Mouse (Mus musculus): ENCODE data around the gene Il12rb1. TPM values are rescaled to one million over a fixed set of nuclear protein-coding genes. Genes with fewer than 3 reads are reported as not detected.
A peak's percentile ranks its signal among the peaks of the same experiment; 100 is the strongest.

Il12rb1 gene
- polyA plus RNA-seq (2016; fragmentation: Nextera tagmentation; extraction: Ambion mirVana) = 0.12 TPM in 1 of 2 replicates, not detected in the other

DNA sequence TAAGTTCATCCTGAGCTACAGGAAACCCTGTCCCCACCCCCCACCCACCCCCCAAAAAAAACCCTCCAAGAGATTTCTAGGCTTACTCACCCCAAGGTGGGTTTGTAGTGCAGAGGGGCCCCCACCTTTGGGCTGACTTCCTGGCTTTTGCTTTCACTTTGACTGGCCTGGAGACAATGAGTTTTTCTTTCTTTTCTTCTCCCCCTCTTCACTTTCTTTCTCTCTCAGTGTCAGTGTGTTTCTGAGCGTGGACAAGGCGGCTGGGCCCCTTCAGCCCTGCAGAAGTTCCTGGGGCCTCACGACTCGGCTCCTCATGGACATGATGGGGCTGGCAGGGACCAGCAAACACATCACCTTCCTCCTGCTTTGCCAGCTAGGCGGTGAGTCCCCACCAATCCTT lies at the start of gene Il12rb1:
Gene Il12rb1, plus strand, starts transcription at position 211 of the 400 bp plus-strand sequence.
- Histone ChIP-seq H3K36me3 (replicated peaks) (no peaks in the 10 kb centered on the region), H3K27me3 (ENCODE audit: poor library complexity, severe bottlenecking) (peaks cover 68% of the 10 kb centered on the region), H3K9me3 (no peaks in the 10 kb centered on the region), H3K4me1 (peaks cover 45% of the 10 kb centered on the region), H3K4me3 (no peak within 1 kb of the TSS), H3K27ac (no peak within 1 kb of the TSS)
- DNase-seq (ENCODE audit: extremely low spot score, low spot score) = no peak
- WGBS = 74% methylated on average over 5 of the region's 5 CpGs

GRCm38 (mm10) chr8:70758616-70759561 lies 49.4 kb upstream of the Il12rb1 start:
- H3K27me3 ChIP-seq (ENCODE audit: poor library complexity, severe bottlenecking) = peaks cover 19% of the 10 kb centered on the region
- no peak for DNase-seq (ENCODE audit: extremely low spot score, low spot score)
- H3K9me3 ChIP-seq = no peaks in the 10 kb centered on the region
- H3K36me3 ChIP-seq (replicated peaks) = peaks cover 26% of the 10 kb centered on the region
- H3K27ac ChIP-seq = no peak overlapping the region; the same call in 1 of the 2 replicates
- H3K4me3 ChIP-seq = peak overlapping the region; percentile 81; the same call in 1 of the 2 replicates
- WGBS = 80% methylated on average over 19 of the region's 19 CpGs
- H3K4me1 ChIP-seq = peaks cover 61% of the 10 kb centered on the region

GRCm38 (mm10) chr8:70760350-70760749 lies 47.9 kb upstream of the Il12rb1 start:
- peak overlapping the region; percentile 81 for H3K4me3 ChIP-seq

DNA sequence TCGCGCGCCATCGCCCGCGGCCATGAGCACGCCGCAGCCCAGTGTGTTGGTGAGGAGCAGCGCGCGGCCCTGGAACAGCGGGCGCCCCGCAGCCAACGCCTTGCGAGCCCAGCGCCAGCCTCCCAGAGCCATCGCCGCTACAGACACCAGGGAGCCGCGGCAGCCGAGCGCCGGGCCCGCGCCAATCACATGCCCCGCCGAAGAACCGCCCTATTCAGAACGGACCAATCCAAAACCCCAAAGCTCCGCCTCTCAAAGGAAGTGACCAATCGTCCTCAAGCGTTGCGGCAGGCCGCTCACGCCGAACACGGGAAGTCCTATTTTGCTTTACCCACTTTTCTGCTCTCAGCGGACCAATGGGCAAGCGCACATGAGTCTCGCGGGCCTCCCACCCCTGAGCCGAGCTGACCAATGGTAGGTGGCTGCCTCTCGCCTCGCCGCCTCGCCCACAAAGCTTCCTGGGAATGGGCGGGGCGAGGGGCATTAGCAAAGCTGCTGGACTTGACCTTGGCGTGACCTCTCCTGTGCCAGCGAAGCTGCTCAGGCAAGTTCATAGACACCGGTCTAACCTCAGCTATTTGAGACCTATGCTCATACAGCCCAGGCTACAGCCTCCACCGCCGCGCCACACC lies 47.4 kb upstream of the Il12rb1 start, which contains the start of gene Mpv17l2:
Gene Mpv17l2, minus strand, starts transcription at position 172 of the 632 bp plus-strand sequence.
- WGBS = under 1% methylated on average over 55 of the region's 55 CpGs
- H3K4me1 ChIP-seq = peaks cover 58% of the 10 kb centered on the region
- H3K27ac ChIP-seq = peak within 1 kb of the TSS; percentile 85
- H3K9me3 ChIP-seq = no peaks in the 10 kb centered on the region
- peak within 1 kb of the TSS; percentile 81 for H3K4me3 ChIP-seq
- H3K36me3 ChIP-seq (replicated peaks) = peaks cover 32% of the 10 kb centered on the region
- peaks cover 19% of the 10 kb centered on the region for H3K27me3 ChIP-seq (ENCODE audit: poor library complexity, severe bottlenecking)
- DNase-seq (ENCODE audit: extremely low spot score, low spot score) = peak; percentile 98

More at GRCm38 (mm10) chr8:70760350-70760749, 47.9 kb upstream of the Il12rb1 start:
- under 1% methylated on average over 22 of the region's 22 CpGs for WGBS
- H3K4me1 ChIP-seq = peaks cover 58% of the 10 kb centered on the region
- DNase-seq (ENCODE audit: extremely low spot score, low spot score) = no peak
- peaks cover 23% of the 10 kb centered on the region for H3K27me3 ChIP-seq (ENCODE audit: poor library complexity, severe bottlenecking)
- H3K36me3 ChIP-seq (replicated peaks) = peaks cover 32% of the 10 kb centered on the region
- H3K9me3 ChIP-seq = no peaks in the 10 kb centered on the region
- peak overlapping the region; percentile 85 for H3K27ac ChIP-seq

DNA sequence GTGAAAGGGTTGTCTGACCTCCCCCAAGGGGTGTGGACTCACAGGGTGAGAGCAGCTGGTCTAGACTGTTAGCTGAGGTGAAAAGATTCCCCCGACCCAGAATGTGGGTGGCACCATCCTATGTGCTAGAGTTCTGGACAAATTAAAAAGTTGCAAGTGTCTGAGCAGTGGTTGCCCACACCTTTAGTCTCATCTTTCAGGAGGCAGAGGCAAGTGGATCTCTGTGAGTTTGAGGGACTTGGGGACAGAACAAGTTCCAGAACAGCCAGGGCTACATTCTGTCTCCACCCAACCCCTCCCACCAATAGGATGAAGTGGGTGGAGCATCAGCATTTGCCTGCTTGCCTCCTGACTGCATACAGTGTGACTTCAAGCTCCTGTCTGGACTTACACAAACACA lies 46.1 kb upstream of the Il12rb1 start:
- H3K27me3 ChIP-seq (ENCODE audit: poor library complexity, severe bottlenecking) = peaks cover 13% of the 10 kb centered on the region; the same call in 1 of the 2 replicates
- peaks cover 20% of the 10 kb centered on the region for H3K36me3 ChIP-seq (replicated peaks)
- WGBS = 80% methylated on average over 1 of the region's 1 CpGs
- H3K4me1 ChIP-seq = peaks cover 66% of the 10 kb centered on the region
- no peak overlapping the region for H3K4me3 ChIP-seq
- no peaks in the 10 kb centered on the region for H3K9me3 ChIP-seq
- no peak for DNase-seq (ENCODE audit: extremely low spot score, low spot score)
- H3K27ac ChIP-seq = no peak overlapping the region

- H3K27me3 ChIP-seq (ENCODE audit: poor library complexity, severe bottlenecking) = peaks cover 19% of the 10 kb centered on the region
- WGBS = 5% methylated on average over 3 of the region's 3 CpGs
- no peak overlapping the region for H3K27ac ChIP-seq
- peaks cover 16% of the 10 kb centered on the region for H3K36me3 ChIP-seq (replicated peaks)
- H3K4me3 ChIP-seq = no peak overlapping the region
- DNase-seq (ENCODE audit: extremely low spot score, low spot score) = peak; percentile 66
- peaks cover 69% of the 10 kb centered on the region for H3K4me1 ChIP-seq
- no peaks in the 10 kb centered on the region for H3K9me3 ChIP-seq
Measured at GRCm38 (mm10) chr8:70763354-70763753, 44.9 kb upstream of the Il12rb1 start.

GRCm38 (mm10) chr8:70764026-70764425 lies 44.2 kb upstream of the Il12rb1 start:
- H3K4me1 ChIP-seq = peaks cover 70% of the 10 kb centered on the region
- H3K4me3 ChIP-seq = no peak overlapping the region
- H3K9me3 ChIP-seq = no peaks in the 10 kb centered on the region
- peaks cover 22% of the 10 kb centered on the region for H3K27me3 ChIP-seq (ENCODE audit: poor library complexity, severe bottlenecking)
- WGBS = 86% methylated on average over 8 of the region's 8 CpGs
- DNase-seq (ENCODE audit: extremely low spot score, low spot score) = no peak
- no peak overlapping the region for H3K27ac ChIP-seq
- peaks cover 20% of the 10 kb centered on the region for H3K36me3 ChIP-seq (replicated peaks)

GRCm38 (mm10) chr8:70764676-70765075 lies 43.6 kb upstream of the Il12rb1 start:
- peaks cover 27% of the 10 kb centered on the region for H3K36me3 ChIP-seq (replicated peaks)
- no peak overlapping the region for H3K27ac ChIP-seq
- DNase-seq (ENCODE audit: extremely low spot score, low spot score) = no peak
- no peak overlapping the region; the same call in 1 of the 2 replicates for H3K4me3 ChIP-seq
- peaks cover 20% of the 10 kb centered on the region for H3K27me3 ChIP-seq (ENCODE audit: poor library complexity, severe bottlenecking)
- 94% methylated on average over 13 of the region's 13 CpGs for WGBS
- no peaks in the 10 kb centered on the region for H3K9me3 ChIP-seq
- peaks cover 70% of the 10 kb centered on the region for H3K4me1 ChIP-seq

GRCm38 (mm10) chr8:70765329-70765728 lies 42.9 kb upstream of the Il12rb1 start:
- DNase-seq (ENCODE audit: extremely low spot score, low spot score) = no peak
- Histone ChIP-seq H3K4me1 (peaks cover 67% of the 10 kb centered on the region), H3K27ac (0 out of 2 replicates have a peak overlapping the region, but pooled peaks have one; percentile 22), H3K4me3 (peak overlapping the region; percentile 52), H3K27me3 (ENCODE audit: poor library complexity, severe bottlenecking) (peaks cover 27% of the 10 kb centered on the region), H3K9me3 (no peaks in the 10 kb centered on the region), H3K36me3 (replicated peaks) (peaks cover 33% of the 10 kb centered on the region)
- 83% methylated on average over 9 of the region's 9 CpGs for WGBS

DNA sequence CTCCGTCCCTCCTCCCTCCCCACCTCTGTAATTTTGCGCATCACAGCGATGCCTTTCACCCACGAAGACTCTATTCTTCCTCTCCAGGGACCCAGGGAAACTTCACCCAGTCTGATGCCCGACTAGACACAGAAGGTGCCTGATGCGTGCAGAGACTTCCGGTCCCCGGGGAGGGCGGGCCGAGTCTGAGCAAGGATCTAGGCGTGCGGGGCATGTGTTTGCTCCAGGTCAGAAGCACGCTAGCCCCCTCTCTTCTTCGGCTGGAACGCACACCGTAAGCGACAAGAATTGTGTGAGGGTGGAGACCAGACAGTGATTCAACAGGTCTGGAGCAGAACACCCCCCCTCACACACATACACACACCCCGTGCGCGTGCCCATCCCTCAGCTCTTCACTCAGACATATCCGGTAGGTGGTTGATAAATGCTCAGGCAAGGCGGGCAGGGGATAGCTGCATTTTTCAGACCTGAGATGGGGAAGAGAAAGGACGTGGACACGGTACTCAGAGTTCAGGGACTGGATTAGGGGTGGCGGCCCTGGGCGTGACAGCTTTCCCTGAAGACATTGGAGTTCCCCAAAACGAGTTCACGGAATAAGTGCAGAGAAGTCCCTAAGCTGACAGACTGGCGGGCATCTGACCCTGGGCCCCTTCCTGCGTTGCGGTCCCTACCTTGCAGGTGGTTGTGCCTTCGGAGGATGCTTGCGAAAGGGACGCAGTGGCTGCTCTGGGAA lies 42.2 kb upstream of the Il12rb1 start:
- H3K36me3 ChIP-seq (replicated peaks) = peaks cover 40% of the 10 kb centered on the region
- H3K9me3 ChIP-seq = no peaks in the 10 kb centered on the region
- H3K4me1 ChIP-seq = peaks cover 61% of the 10 kb centered on the region
- peaks cover 33% of the 10 kb centered on the region for H3K27me3 ChIP-seq (ENCODE audit: poor library complexity, severe bottlenecking)
- H3K27ac ChIP-seq = peak overlapping the region; percentile 65
- DNase-seq (ENCODE audit: extremely low spot score, low spot score) = peak; percentile 44
- 2% methylated on average over 34 of the region's 34 CpGs for WGBS
- H3K4me3 ChIP-seq = peak overlapping the region; percentile 52

- peak overlapping the region; percentile 65 for H3K27ac ChIP-seq
- no peaks in the 10 kb centered on the region for H3K9me3 ChIP-seq
- WGBS = 6% methylated on average over 21 of the region's 21 CpGs
- peak overlapping the region; percentile 52 for H3K4me3 ChIP-seq
- DNase-seq (ENCODE audit: extremely low spot score, low spot score) = peak; percentile 65
- H3K4me1 ChIP-seq = peaks cover 55% of the 10 kb centered on the region
- peaks cover 33% of the 10 kb centered on the region for H3K27me3 ChIP-seq (ENCODE audit: poor library complexity, severe bottlenecking)
- H3K36me3 ChIP-seq (replicated peaks) = peaks cover 48% of the 10 kb centered on the region
Measured at GRCm38 (mm10) chr8:70766571-70767440, 41.4 kb upstream of the Il12rb1 start.

Data from forebrain, embryonic 10.5 days (tissue).